Mouse (Mus musculus) CD4-positive helper T cell, adult 2 months (primary cell): ENCODE measurements around the gene Gart.
"Not testable (repeated sequence)": the region's sequence is repeated elsewhere in the genome, so short reads cannot be mapped to it uniquely, and the experiment has no call there.

Source experiments
- DNase-seq: peaks from one replicate; pipeline ENCODE4 v3.0.0-alpha.2; 2012; ENCODE audit warnings: low read depth, missing footprints, low spot score

The Gart gene

DNA sequence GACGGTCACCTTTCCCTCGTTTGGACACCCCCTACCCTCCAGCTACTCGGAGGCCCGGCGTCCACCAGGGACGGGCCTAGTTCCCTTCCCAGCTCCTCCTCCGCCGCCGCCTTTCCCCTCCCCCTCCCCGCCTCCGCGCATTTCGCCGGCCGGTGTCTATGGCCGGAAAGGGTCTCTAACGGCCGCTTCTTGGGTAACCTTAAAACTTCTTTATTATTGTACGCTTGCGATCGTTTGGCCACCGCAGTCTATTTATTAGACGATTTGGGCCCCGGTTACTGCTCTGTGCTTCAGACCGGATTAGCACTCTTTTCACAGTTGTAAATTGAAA is 1.4 kb upstream of the Gart start:
- DNase-seq: no peak

DNA sequence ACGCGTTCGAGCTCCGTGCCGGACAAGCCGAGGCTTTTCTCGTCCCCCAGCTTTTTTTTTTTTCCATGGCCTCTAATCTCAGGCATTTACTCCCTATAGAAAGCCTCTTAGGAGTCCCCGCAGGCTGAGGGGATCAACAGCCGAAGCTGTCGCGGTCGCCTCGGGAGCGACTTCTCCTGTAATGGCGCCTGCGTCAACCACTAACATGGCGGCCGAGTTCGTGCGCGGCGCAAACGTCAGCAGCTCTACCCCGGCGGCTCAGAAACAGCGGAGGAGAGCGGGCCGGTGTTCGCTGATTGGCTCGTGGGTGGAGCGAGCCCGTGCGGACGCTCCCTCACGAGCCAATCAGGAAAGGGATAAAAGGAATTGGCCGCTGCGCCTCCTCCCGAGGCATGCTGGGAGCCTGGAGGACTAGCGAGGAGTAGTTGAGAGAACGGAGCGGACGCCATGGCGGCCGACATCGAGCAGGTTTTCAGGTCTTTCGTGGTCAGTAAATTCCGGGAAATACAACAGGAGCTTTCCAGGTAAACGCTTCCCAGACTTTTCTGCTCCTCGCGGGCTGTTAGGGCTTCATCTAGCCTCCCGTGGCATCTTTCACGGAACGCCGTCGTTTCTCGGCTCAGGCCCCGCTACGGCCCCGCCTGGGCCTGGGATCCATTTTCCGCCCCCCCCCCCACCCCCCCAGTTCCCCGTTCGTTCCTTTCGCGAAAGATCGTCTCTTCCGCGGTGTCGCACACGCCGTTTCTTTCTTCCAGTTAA is 888 bp upstream of the Gart start, which contains the start of gene Son:
Gene Son, plus strand, starts transcription at position 46 of the 759 bp plus-strand sequence.
- DNase-seq: peak; percentile 99

GRCm38 (mm10) chr16:91645995-91646602 is 653 bp downstream of the Gart start:
- peak; percentile 83 for DNase-seq

DNA sequence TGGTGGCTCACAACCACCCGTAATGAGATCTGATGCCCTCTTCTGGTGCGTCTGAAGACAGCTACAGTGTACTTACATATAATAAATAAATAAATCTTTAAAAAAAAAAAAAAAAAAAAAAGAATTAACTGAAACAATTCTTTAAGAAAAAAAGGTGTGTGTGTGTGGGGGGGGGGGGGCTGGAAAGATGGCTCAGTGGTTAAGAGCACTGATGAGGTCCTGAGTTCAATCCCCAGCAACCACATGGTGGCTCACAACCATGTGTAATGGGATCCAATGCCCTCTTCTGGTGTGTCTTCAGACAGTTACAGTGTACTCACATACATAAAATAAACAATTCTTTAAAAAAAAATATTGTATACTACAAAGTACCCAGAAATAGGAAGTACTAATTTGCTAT is 1.3 kb downstream of the Gart start:
- DNase-seq: not testable (repeated sequence)

- DNase-seq: no peak
These were observed 1.9 kb downstream of the Gart start for GRCm38 (mm10) chr16:91644901-91645300.

DNA sequence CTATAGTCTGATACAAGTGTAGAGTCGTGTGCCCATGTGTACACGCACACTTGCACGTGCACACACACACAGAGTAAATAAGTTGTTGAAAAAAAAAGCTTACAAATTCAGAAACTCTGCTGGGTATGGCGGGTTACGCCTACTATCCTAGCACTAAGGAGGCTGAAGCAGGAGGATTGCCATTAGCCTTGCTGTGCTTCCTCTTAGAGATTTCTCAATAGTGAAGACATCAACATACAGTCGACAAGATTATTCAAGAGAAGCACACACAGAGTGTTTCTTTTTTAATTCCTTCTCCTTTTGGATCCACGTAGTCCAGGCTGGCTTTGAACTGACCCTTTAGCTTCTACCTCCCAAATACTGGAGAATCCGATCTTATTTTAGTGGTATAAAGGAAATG is 6.6 kb downstream of the Gart start:
- no peak for DNase-seq

DNA sequence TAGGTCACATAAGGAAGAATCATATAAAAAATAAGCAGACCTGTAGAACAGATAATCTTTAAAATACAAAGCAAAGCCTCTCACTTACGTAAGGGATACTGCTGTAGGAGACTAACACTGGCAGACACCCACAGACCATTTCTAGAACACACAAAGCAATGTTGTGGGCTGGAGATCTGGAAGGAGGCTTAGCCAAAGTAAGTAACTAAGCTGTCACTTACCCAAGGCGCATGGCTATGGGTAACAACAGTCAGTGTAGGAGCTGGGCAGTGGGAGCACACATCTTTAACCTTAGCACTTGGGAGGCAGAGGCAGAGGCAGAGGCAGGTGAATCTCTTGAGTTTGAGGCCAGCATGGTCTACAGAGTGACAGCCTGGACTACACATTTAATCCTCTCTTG is 7.1 kb downstream of the Gart start:
- DNase-seq: no peak

DNA sequence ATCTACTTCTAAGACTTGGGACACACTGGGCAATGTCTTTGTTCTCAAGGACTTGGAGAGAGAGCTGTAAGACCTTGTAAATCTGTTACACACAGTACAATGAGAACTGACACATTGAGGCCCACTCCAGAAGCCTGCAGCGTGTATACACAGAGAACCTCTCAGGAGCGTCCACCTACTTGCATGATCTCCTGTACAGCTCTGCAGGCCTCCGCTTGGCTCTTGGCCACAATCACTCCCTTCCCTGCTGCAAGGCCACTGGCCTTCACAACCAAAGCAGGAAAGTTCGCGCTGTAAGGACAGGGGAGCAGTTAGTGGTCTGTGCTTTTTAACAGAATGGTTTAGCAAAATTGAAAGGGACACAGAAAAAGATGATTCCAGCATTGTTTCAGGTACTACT is 7.6 kb downstream of the Gart start:
- DNase-seq: no peak

DNA sequence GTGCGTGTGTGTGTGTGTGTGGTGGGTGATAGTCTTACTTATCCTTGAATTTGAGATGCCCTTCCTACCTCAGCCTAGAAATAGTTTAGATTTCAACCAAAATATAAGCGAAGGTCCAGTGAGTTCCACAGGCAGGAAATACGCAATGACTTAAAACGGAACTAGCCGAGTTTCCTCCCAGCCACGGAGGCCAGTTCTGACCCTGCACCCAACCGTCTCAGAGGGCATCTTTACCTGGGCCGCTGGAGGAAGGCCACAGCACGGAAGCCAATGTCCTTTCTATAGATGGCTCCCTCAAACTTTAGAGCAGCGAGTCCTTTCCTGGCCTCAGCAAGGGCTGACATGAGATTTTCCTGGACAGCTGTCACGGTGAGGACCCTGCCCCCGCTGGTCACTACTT is 13.1 kb downstream of the Gart start:
- DNase-seq: no peak

DNA sequence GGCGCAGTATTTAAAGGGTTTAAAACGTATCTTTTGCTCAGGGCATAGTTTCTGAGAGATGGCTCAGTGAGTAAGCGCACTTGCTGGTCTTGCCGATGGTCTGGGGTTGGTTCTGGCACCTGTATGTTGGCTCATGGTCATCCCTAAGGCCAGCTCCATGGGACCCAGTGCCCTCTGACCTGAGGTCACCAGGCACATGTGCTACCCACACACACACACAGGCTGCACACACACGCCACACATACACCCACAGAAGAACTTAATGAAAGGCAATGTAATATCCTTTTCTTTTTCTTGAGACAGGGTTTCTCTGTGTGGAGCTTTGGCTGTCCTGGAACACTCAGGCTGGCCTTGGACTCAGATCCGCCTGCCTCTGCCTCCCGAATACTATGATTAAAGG is 13.8 kb downstream of the Gart start:
- no peak for DNase-seq

- DNase-seq: no peak
These were observed 14.3 kb downstream of the Gart start for GRCm38 (mm10) chr16:91632439-91632838.

- DNase-seq: no peak
These were observed 16.2 kb downstream of the Gart start for GRCm38 (mm10) chr16:91630584-91630983.

DNA sequence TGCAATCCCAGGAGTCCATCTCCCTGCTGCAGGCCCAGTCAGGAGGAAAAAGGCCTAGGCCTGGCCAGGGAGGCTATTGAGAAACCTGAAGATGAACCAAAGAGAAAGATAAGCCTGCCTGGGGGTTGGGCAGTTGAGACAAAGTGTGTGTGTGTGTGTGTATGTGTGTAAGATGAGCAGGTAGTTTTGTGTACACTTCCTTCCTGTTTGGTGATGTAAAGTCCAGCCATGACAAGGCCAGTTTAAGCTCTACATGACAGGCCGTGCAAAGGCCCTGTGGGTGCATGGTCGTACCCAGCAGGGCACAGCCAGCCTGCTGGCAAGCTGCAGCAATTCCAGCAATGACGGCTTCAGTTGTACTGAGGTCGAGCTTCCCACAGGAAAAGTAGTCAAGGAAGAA is 17.0 kb downstream of the Gart start:
- no peak for DNase-seq

GRCm38 (mm10) chr16:91628673-91629072 is 18.1 kb downstream of the Gart start:
- DNase-seq: no peak

GRCm38 (mm10) chr16:91627831-91628230 is 18.9 kb downstream of the Gart start:
- no peak for DNase-seq

GRCm38 (mm10) chr16:91623074-91623473 is 23.7 kb downstream of the Gart start:
- no peak for DNase-seq

- no peak for DNase-seq
These were observed 25.8 kb downstream of the Gart start for GRCm38 (mm10) chr16:91620991-91621390.

DNA sequence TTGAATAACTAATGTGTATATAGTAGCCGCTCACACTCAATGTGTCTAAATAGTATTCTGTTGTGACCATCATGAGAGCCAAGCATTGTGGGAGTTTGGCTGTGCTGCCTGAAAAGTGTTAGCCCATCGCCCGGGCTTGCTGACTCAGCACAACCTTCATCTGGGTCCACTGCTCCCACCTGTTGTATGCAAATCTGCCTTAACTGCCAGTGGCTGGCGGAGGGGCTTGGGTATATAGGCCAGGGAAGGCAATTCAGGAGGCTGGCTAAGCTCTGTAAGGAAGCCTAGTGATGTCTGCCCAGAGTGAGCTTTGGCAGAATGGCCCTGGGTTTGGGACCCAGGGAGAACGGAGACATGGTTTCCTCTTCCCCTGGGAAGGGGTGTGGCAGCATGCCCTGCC is 26.6 kb downstream of the Gart start:
- no peak for DNase-seq

- DNase-seq: peak; percentile 82
These were observed 27.9 kb downstream of the Gart start, which contains the start of gene Dnajc28 for GRCm38 (mm10) chr16:91618511-91619501. Gene Dnajc28, minus strand, starts transcription at chr16:91619026.

- DNase-seq: no peak
These were observed 32.2 kb downstream of the Gart start for GRCm38 (mm10) chr16:91614552-91614951.

DNA sequence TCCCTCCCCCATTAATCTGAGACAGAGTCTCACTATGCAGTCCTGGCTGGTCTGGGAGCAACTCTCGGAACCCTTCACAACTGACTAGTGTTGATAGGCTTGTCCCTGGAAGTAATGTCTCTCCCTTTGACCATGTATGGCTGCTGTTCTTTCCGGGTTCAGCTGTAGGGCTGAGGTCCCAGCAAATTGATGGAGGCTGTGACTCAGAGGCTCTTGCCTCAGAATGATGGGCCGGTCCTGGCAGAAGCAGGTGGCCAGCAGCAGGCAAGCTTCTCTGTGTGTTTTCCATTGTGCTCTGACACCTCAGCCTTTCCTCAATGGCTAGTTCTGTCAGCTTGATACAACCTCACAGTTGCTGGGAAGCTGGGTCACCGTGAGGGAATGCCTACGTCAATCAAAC is 34.2 kb downstream of the Gart start:
- no peak for DNase-seq

- no peak for DNase-seq
These were observed 35.5 kb downstream of the Gart start for GRCm38 (mm10) chr16:91611248-91611647.
